Mouse (Mus musculus) thymus, postnatal 14 days (tissue): ENCODE results near the gene Olfr683.
"Not testable (repeated sequence)": the region's sequence is repeated elsewhere in the genome, so short reads cannot be mapped to it uniquely, and the experiment has no call there.

Source experiments
- DNase-seq: peaks from one replicate; pipeline ENCODE4 v3.0.0; 2021

The Olfr683 gene

GRCm38 (mm10) chr7:105146912-105147311, at the start of gene Olfr683:
Gene Olfr683 (minus strand): TSS chr7:105147012.
- no peak for DNase-seq

GRCm38 (mm10) chr7:105185912-105186311, 39.1 kb upstream of the Olfr683 start, which contains the start of gene Olfr685:
Gene Olfr685 (minus strand): TSS chr7:105186012.
- no peak for DNase-seq

GRCm38 (mm10) chr7:105170773-105171172, 24.0 kb upstream of the Olfr683 start:
- DNase-seq = no peak

GRCm38 (mm10) chr7:105163553-105163952, 16.7 kb upstream of the Olfr683 start, which contains the start of gene Olfr684:
Gene Olfr684 (minus strand): TSS chr7:105163653.
- DNase-seq = no peak

- no peak for DNase-seq
Measured at GRCm38 (mm10) chr7:105141275-105141674, 5.5 kb downstream of the Olfr683 start.

- no peak for DNase-seq
Measured at GRCm38 (mm10) chr7:105116536-105116935, 30.3 kb downstream of the Olfr683 start, which contains the start of gene Olfr681. Gene Olfr681 (plus strand): TSS chr7:105116836.

GRCm38 (mm10) chr7:105092717-105093116, 54.1 kb downstream of the Olfr683 start, which contains the start of gene Olfr680-ps1:
Gene Olfr680-ps1 (minus strand): TSS chr7:105092817.
- DNase-seq = not testable (repeated sequence)
